Mouse (Mus musculus): ENCODE measurements at regions not wholly inside any gene's neighbourhood (a gene's known extent, or its start where the extent isn't known, plus 50 kb on each side); places are given as distances from the start of the nearest gene placed in this dataset.

- TF ChIP-seq CTCF (conservative IDR thresholded peaks at IDR 0.05; ENCODE audit: insufficient read depth, insufficient read length, low read depth, low read length) (no peak), POLR2A (IDR thresholded peaks at IDR 0.05; ENCODE audit: low read depth, low read length) (no peak)
Measured at GRCm38 (mm10) chr8:48937144-48937543, 93.4 kb upstream of the Tenm3 start.

Measured in kidney, adult 2 months (tissue).